Mouse (Mus musculus): ENCODE results near the gene Lrig3. TPM values are rescaled to one million over a fixed set of nuclear protein-coding genes. Genes with fewer than 3 reads are reported as not detected.

Lrig3 gene
- polyA plus RNA-seq, 1 experiment, result not detected

DNA sequence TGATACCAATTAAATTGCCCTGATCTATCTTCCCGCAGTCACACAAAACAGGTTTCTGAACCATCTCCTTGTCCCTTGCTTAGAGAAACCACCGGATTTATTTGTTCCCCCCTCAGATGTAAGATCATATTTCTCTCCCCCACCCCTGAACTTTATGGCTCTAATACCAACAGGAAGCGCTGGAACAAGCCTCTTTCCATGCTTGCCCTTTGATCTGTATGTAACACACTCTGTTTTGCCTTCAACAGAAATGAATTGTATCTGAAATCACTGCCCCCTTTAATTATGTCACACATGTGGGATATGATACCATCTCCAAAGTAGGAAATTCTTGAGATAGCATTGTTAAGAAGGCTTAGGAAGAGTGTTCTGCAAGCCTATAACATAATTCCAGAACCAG lies 90.9 kb downstream of the Lrig3 start:
- TF ChIP-seq POLR2A (IDR thresholded peaks at IDR 0.05; ENCODE audit: insufficient read depth, low read depth, low read length), result no peak
- no peak for TF ChIP-seq CTCF (IDR thresholded peaks at IDR 0.05; ENCODE audit: insufficient read depth, low read depth, low read length)
- 55% methylated on average over 3 of the region's 3 CpGs for WGBS
- H3K4me3 ChIP-seq (ENCODE audit: insufficient read depth, low read depth, low read length), result no peak overlapping the region
- no peak overlapping the region for H3K27ac ChIP-seq (ENCODE audit: insufficient read depth, low read depth, low read length)
- no peaks in the 10 kb centered on the region for H3K4me1 ChIP-seq (ENCODE audit: control insufficient read depth, insufficient read depth, low read length)

DNA sequence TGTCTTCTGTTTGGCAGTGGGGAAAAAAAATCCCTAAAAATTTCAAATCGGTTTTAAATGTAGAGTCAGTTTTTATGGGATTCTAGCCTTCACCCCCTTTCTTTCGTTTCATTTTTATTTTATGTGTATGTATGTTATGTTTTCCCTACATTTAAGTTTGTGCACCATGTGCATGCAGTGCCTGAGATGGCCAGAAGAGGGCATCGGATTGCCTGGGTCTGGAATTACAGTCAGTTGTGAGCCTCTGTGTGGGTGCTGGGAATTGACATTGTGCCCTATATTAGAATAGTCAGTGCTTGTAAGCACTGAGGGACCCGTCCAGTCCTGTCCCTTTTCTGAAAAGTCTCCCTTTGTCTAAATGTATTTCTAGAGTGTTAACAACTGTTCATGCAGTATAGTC lies 96.8 kb downstream of the Lrig3 start:
- Histone ChIP-seq H3K4me1 (ENCODE audit: control insufficient read depth, insufficient read depth, low read length) (no peaks in the 10 kb centered on the region), H3K4me3 (ENCODE audit: insufficient read depth, low read depth, low read length) (no peak overlapping the region), H3K27ac (ENCODE audit: insufficient read depth, low read depth, low read length) (no peak overlapping the region)
- no peak for TF ChIP-seq CTCF (IDR thresholded peaks at IDR 0.05; ENCODE audit: insufficient read depth, low read depth, low read length)
- TF ChIP-seq POLR2A (IDR thresholded peaks at IDR 0.05; ENCODE audit: insufficient read depth, low read depth, low read length), result no peak
- WGBS, result 87% methylated on average over 4 of the region's 4 CpGs
